Mouse (Mus musculus) limb, embryonic 15.5 days (tissue): ENCODE measurements around the gene Zswim8. TPM values are rescaled to one million over a fixed set of nuclear protein-coding genes. Genes with fewer than 3 reads are reported as not detected.

Source experiments
- ATAC-seq: fragments of 200-750 bp; cut with Nextera tagmentation; 2 replicates; pipeline ENCODE4 v1.8.0; 2017; ENCODE audit warnings: low read depth, moderate TSS enrichment; ENCODE audit not compliant: insufficient number of reproducible peaks, low FRiP score, low TSS enrichment
- H3K27ac ChIP-seq: fragments of 300-500 bp; sonication (generic); 2 replicates; pipeline ENCODE4 v1.5.1; 2015; ENCODE audit warnings: moderate library complexity, mild to moderate bottlenecking, inconsistent platforms
- H3K27me3 ChIP-seq: fragments of 300-500 bp; sonication (generic); 2 replicates; pipeline ENCODE4 v1.6.1; 2015; ENCODE audit warnings: inconsistent platforms
- H3K36me3 ChIP-seq: fragments of 300-500 bp; sonication (generic); 2 replicates; pipeline ENCODE4 v1.6.1; 2015; ENCODE audit warnings: inconsistent platforms
- H3K4me1 ChIP-seq: fragments of 300-500 bp; sonication (generic); 2 replicates; pipeline ENCODE4 v1.6.1; 2015; ENCODE audit warnings: inconsistent platforms
- H3K4me2 ChIP-seq: fragments of 300-500 bp; sonication (generic); 2 replicates; pipeline ENCODE4 v1.6.1; 2015; ENCODE audit warnings: mild to moderate bottlenecking, inconsistent platforms
- H3K4me3 ChIP-seq: fragments of 300-500 bp; sonication (generic); 2 replicates; pipeline ENCODE4 v1.5.1; 2015; ENCODE audit warnings: mild to moderate bottlenecking, inconsistent platforms
- H3K9ac ChIP-seq: fragments of 300-500 bp; sonication (generic); 2 replicates; pipeline ENCODE4 v1.6.1; 2015; ENCODE audit warnings: inconsistent platforms
- H3K9me3 ChIP-seq: fragments of 300-500 bp; sonication (generic); 2 replicates; pipeline ENCODE4 v1.6.1; 2016; ENCODE audit warnings: inconsistent platforms
- WGBS: fragments of 180-500 bp; shearing (Covaris S2); methylation state at CpG from one replicate; pipeline ENCODE4 v1.1.7; 2015; 5-methylcytosine and 5-hydroxymethylcytosine counted together
- microRNA-seq: library from miRNA; unstranded; fragments of <30 nt; microRNA quantifications from one replicate; pipeline ENCODE4, GENCODE M21; 2016
- polyA plus RNA-seq: library from polyadenylated mRNA; unstranded; fragments of >200 nt; fragmentation: Nextera tagmentation; extraction: Ambion mirVana; gene quantifications from 2 replicates; pipeline ENCODE4 v1.2.1, GENCODE M21; 2015

Gene Zswim8
- polyA plus RNA-seq, 1 experiment from 2014 or later: 34.5 TPM

DNA sequence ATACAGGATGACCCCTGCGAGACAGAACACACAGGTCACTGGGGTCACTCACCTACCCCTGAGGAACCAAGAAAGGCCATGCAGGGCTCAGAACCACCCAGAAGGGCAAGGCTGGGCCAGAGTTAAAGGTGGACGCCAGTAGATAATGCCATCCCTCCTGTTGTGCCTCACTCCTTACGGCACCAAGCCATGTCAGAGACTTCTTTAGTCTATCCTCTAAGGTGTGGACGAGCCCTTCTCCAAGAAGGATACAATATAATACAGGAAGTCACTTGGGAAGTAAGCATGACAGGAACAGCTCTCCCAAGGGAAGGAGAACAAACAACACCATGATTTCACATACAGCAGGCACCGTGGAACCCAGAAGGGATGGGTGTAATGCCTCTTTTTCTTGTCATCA, 57.6 kb downstream of the Zswim8 start:
- Histone ChIP-seq H3K27me3 (no peaks in the 10 kb centered on the region), H3K4me1 (peaks cover 8% of the 10 kb centered on the region; the same call in 1 of the 2 replicates), H3K4me3 (no peak overlapping the region), H3K27ac (peak overlapping the region; percentile 57; the same call in 1 of the 2 replicates), H3K36me3 (peaks cover 76% of the 10 kb centered on the region), H3K4me2 (no peak overlapping the region), H3K9ac (no peak overlapping the region), H3K9me3 (no peaks in the 10 kb centered on the region)
- no peak for ATAC-seq
- WGBS: 79% methylated on average over 5 of the region's 5 CpGs

GRCm38 (mm10) chr14:20765642-20766258, 58.4 kb downstream of the Zswim8 start:
- Histone ChIP-seq H3K4me3 (no peak overlapping the region), H3K4me1 (peaks cover 8% of the 10 kb centered on the region; the same call in 1 of the 2 replicates), H3K4me2 (no peak overlapping the region), H3K36me3 (peaks cover 75% of the 10 kb centered on the region), H3K27me3 (no peaks in the 10 kb centered on the region), H3K27ac (peak overlapping the region; percentile 57), H3K9me3 (no peaks in the 10 kb centered on the region), H3K9ac (no peak overlapping the region)
- WGBS: 27% methylated on average over 12 of the region's 12 CpGs
- peak; percentile 45; the same call in 1 of the 2 replicates for ATAC-seq

- H3K4me1 ChIP-seq: peaks cover 11% of the 10 kb centered on the region
- H3K36me3 ChIP-seq: peaks cover 61% of the 10 kb centered on the region
- no peak overlapping the region for H3K4me3 ChIP-seq
- H3K27me3 ChIP-seq: no peaks in the 10 kb centered on the region
- H3K9me3 ChIP-seq: no peaks in the 10 kb centered on the region
- no peak overlapping the region for H3K9ac ChIP-seq
- H3K4me2 ChIP-seq: no peak overlapping the region
- no peak overlapping the region for H3K27ac ChIP-seq
- ATAC-seq: no peak
- 86% methylated on average over 7 of the region's 7 CpGs for whole genome bisulfite sequencing
These were observed 60.6 kb downstream of the Zswim8 start for GRCm38 (mm10) chr14:20767936-20768335.

- no peak for ATAC-seq
- Histone ChIP-seq H3K4me3 (no peak overlapping the region), H3K36me3 (peaks cover 55% of the 10 kb centered on the region), H3K9ac (no peak overlapping the region), H3K4me2 (no peak overlapping the region), H3K9me3 (no peaks in the 10 kb centered on the region), H3K27ac (no peak overlapping the region), H3K27me3 (no peaks in the 10 kb centered on the region), H3K4me1 (peaks cover 16% of the 10 kb centered on the region)
- 43% methylated on average over 5 of the region's 5 CpGs for WGBS
These were observed 61.2 kb downstream of the Zswim8 start for GRCm38 (mm10) chr14:20768581-20768980.

DNA sequence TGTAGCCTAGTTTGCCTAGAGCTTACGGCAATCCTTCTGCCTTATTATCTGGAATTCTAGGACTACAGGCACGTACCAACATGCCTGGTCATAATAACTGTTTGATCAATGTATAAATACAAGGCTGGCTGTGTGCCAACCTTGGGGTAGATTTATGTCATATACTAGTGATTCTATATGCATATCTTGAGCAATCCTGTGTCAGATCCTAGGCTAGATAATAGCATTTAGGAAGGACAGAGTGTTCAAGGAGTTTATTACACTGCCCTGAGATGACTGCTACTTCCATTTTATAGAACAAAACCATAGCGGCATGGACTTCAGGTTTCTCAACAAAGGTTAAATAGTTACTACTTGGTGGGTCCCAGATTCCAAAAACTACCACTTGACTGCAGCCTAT, 64.6 kb downstream of the Zswim8 start:
- Histone ChIP-seq H3K36me3 (peaks cover 34% of the 10 kb centered on the region), H3K27me3 (no peaks in the 10 kb centered on the region), H3K4me3 (no peak overlapping the region), H3K4me2 (no peak overlapping the region), H3K9me3 (no peaks in the 10 kb centered on the region), H3K27ac (no peak overlapping the region), H3K4me1 (peaks cover 25% of the 10 kb centered on the region), H3K9ac (no peak overlapping the region)
- ATAC-seq: no peak
- 76% methylated on average over 3 of the region's 3 CpGs for WGBS

DNA sequence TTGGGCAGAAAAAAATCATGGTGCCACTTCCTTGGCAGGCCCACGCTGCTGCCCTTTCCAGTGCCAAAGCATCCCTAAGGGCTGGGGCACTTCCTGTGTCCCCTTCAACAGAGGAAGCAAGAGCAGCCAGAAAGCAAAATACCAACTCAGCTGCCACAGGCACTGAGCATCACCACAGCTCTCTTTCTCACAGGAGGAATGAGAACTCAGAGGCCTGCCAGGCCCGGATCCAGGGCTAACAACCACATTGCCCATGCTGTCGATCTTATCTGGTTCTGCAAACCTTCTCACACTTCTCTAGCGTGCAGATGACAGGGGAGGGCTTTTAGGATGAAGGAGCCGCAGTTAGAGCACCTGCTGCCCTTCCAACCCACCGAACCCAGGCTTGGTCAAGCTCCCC, 65.5 kb downstream of the Zswim8 start:
- no peak overlapping the region for H3K4me3 ChIP-seq
- WGBS: 75% methylated on average over 6 of the region's 6 CpGs
- no peak for ATAC-seq
- no peaks in the 10 kb centered on the region for H3K27me3 ChIP-seq
- peaks cover 38% of the 10 kb centered on the region for H3K36me3 ChIP-seq
- peaks cover 25% of the 10 kb centered on the region for H3K4me1 ChIP-seq
- no peak overlapping the region for H3K4me2 ChIP-seq
- H3K27ac ChIP-seq: no peak overlapping the region
- H3K9ac ChIP-seq: no peak overlapping the region
- no peaks in the 10 kb centered on the region for H3K9me3 ChIP-seq

Small RNAs within 50 kb of the gene (microRNA-seq; reads per million reads assigned to microRNA genes)
- gene Mir6946: not detected

Other genes starting within 250 kb of the Zswim8 start
- 59.7 and 62.9 TPM in 2 replicates for gene Anxa7, start 227.4 kb upstream of the Zswim8 start, polyA plus RNA-seq
- 2.2 and 2.4 TPM in 2 replicates for gene Mss51, start 210.7 kb upstream of the Zswim8 start, polyA plus RNA-seq
- 43.0 and 48.5 TPM in 2 replicates for gene Ppp3cb, start 161.0 kb upstream of the Zswim8 start, polyA plus RNA-seq
- gene Usp54, start 66.5 kb upstream of the Zswim8 start, polyA plus RNA-seq: 6.7 and 7.2 TPM in 2 replicates
- 13.2 and 51.7 TPM in 2 replicates for gene Myoz1, start 51.0 kb upstream of the Zswim8 start, polyA plus RNA-seq
- 20.6 and 45.9 TPM in 2 replicates for gene Synpo2l, start 39.2 kb upstream of the Zswim8 start, polyA plus RNA-seq
- 79.3 and 80.3 TPM in 2 replicates for gene Sec24c, start 33.2 kb upstream of the Zswim8 start, polyA plus RNA-seq
- 31.9 and 33.5 TPM in 2 replicates for gene Fut11, start 12.6 kb upstream of the Zswim8 start, polyA plus RNA-seq
- gene Chchd1, start 4.5 kb upstream of the Zswim8 start, polyA plus RNA-seq: 144 and 165 TPM in 2 replicates
- 33.7 and 34.2 TPM in 2 replicates for gene Ndst2, start 27.0 kb downstream of the Zswim8 start, polyA plus RNA-seq
- gene Camk2g, start 86.5 kb downstream of the Zswim8 start, polyA plus RNA-seq: 44.4 and 55.6 TPM in 2 replicates
- 3.3 and 4.9 TPM in 2 replicates for gene Plau, start 129.1 kb downstream of the Zswim8 start, polyA plus RNA-seq
- gene Vcl, start 221.8 kb downstream of the Zswim8 start, polyA plus RNA-seq: 55.7 and 56.4 TPM in 2 replicates